Mouse (Mus musculus) adrenal gland, postnatal 25 days (tissue): ENCODE results near the gene H2-Q10. TPM values are rescaled to one million over a fixed set of nuclear protein-coding genes. Genes with fewer than 3 reads are reported as not detected.

Experiments used
- DNase-seq: peaks from one replicate; pipeline ENCODE4 v3.0.0; 2021; ENCODE audit warnings: mixed read lengths
- total RNA-seq: library from RNA; stranded (reverse); gene quantifications from 2 replicates; pipeline ENCODE4 v1.2.3, GENCODE M21; 2021

Gene H2-Q10
- total RNA-seq, 1 experiment from 2014 or later = 2.3 TPM

GRCm38 (mm10) chr17:35515911-35516640, 46.2 kb downstream of the H2-Q10 start:
- DNase-seq = no peak

- peak; percentile 98 for DNase-seq
Observed at GRCm38 (mm10) chr17:35516652-35517500, 47.0 kb downstream of the H2-Q10 start, which contains the start of the genes Tcf19 and Cchcr1. Gene Tcf19, minus strand, starts transcription at chr17:35516824. Gene Cchcr1, plus strand, starts transcription at chr17:35517100.

- no peak for DNase-seq
Observed at GRCm38 (mm10) chr17:35517526-35517925, 47.6 kb downstream of the H2-Q10 start.

Other genes starting within 250 kb of the H2-Q10 start
- not detected in 2 replicates for gene Gm16181, start 249.3 kb upstream of the H2-Q10 start, total RNA-seq
- 8.0 and 8.4 TPM in 2 replicates for gene Atp6v1g2, start 236.4 kb upstream of the H2-Q10 start, total RNA-seq
- 18.3 and 24.1 TPM in 2 replicates for gene Nfkbil1, start 234.3 kb upstream of the H2-Q10 start, total RNA-seq
- 237 and 249 TPM in 2 replicates for gene Ddx39b, start 228.3 kb upstream of the H2-Q10 start, total RNA-seq
- gene H2-D1, start 207.4 kb upstream of the H2-Q10 start, total RNA-seq = 86.1 and 109 TPM in 2 replicates
- gene H2-Q1, start 149.7 kb upstream of the H2-Q10 start, total RNA-seq = 0.90 and 2.0 TPM in 2 replicates
- 1.1 TPM in 1 of 2 replicates, not detected in the other for gene H2-Q2, start 127.8 kb upstream of the H2-Q10 start, total RNA-seq
- gene H2-Q4, start 90.5 kb upstream of the H2-Q10 start, total RNA-seq = 16.5 and 20.9 TPM in 2 replicates
- 2.1 TPM in 1 of 2 replicates, not detected in the other for gene H2-Q6, start 45.2 kb upstream of the H2-Q10 start, total RNA-seq
- gene H2-Q7, start 30.9 kb upstream of the H2-Q10 start, total RNA-seq = 1.6 and 1.8 TPM in 2 replicates
- gene Pou5f1, start 35.9 kb downstream of the H2-Q10 start, total RNA-seq = 0.30 and 0.90 TPM in 2 replicates
- 16.0 and 21.2 TPM in 2 replicates for gene Tcf19, start 46.7 kb downstream of the H2-Q10 start, total RNA-seq
- 15.7 and 16.6 TPM in 2 replicates for gene Cchcr1, start 47.0 kb downstream of the H2-Q10 start, total RNA-seq
- not detected in 2 replicates for gene Psors1c2, start 63.1 kb downstream of the H2-Q10 start, total RNA-seq
- gene Cdsn, start 82.0 kb downstream of the H2-Q10 start, total RNA-seq = 0.43 TPM in 2 replicates
- not detected in 2 replicates for gene 2300002M23Rik, start 97.4 kb downstream of the H2-Q10 start, total RNA-seq
- not detected in 2 replicates for gene Sfta2, start 131.5 kb downstream of the H2-Q10 start, total RNA-seq
- not detected in 2 replicates for gene Gm9573, start 156.5 kb downstream of the H2-Q10 start, total RNA-seq
- gene Mucl3, start 173.6 kb downstream of the H2-Q10 start, total RNA-seq = not detected in 2 replicates
- gene Vars2, start 197.5 kb downstream of the H2-Q10 start, total RNA-seq = 41.5 and 65.4 TPM in 2 replicates
- 22.4 and 26.9 TPM in 2 replicates for gene Gtf2h4, start 203.7 kb downstream of the H2-Q10 start, total RNA-seq
- 41.7 and 54.6 TPM in 2 replicates for gene Ddr1, start 234.5 kb downstream of the H2-Q10 start, total RNA-seq